Mouse (Mus musculus): ENCODE data around the gene Hip1r. TPM values are rescaled to one million over a fixed set of nuclear protein-coding genes. Genes with fewer than 3 reads are reported as not detected.

Gene Hip1r
- polyA plus RNA-seq, 1 experiment from 2014 or later, result 33.8 TPM

- no peak overlapping the region for H3K4me3 ChIP-seq (ENCODE audit: low read length)
- H3K36me3 ChIP-seq (ENCODE audit: control insufficient read depth, insufficient read depth, low read length), result no peaks in the 10 kb centered on the region
- H3K4me2 ChIP-seq (ENCODE audit: low read depth, low read length), result no peak overlapping the region
- no peaks in the 10 kb centered on the region for H3K9me3 ChIP-seq (ENCODE audit: control insufficient read depth, low read length)
- WGBS, result 80% methylated on average over 18 of the region's 18 CpGs
- no peak for ATAC-seq
- no peaks in the 10 kb centered on the region for H3K27me3 ChIP-seq (replicated peaks; ENCODE audit: control insufficient read depth, insufficient read depth, low read length)
- H3K9ac ChIP-seq (ENCODE audit: low read depth, low read length), result no peak overlapping the region
- no peak overlapping the region for H3K27ac ChIP-seq (ENCODE audit: low read length)
- H3K4me1 ChIP-seq (ENCODE audit: control insufficient read depth, insufficient read depth, low read length), result peaks cover 23% of the 10 kb centered on the region
Measured at GRCm38 (mm10) chr5:123979221-123979979, 6.0 kb downstream of the Hip1r start.

GRCm38 (mm10) chr5:123979980-123980369 is 6.5 kb downstream of the Hip1r start:
- H3K9me3 ChIP-seq (ENCODE audit: control insufficient read depth, low read length), result no peaks in the 10 kb centered on the region
- WGBS, result 62% methylated on average over 4 of the region's 4 CpGs
- H3K4me2 ChIP-seq (ENCODE audit: low read depth, low read length), result no peak overlapping the region
- H3K9ac ChIP-seq (ENCODE audit: low read depth, low read length), result no peak overlapping the region
- H3K27ac ChIP-seq (ENCODE audit: low read length), result no peak overlapping the region
- peaks cover 23% of the 10 kb centered on the region for H3K4me1 ChIP-seq (ENCODE audit: control insufficient read depth, insufficient read depth, low read length)
- no peak overlapping the region for H3K4me3 ChIP-seq (ENCODE audit: low read length)
- H3K36me3 ChIP-seq (ENCODE audit: control insufficient read depth, insufficient read depth, low read length), result no peaks in the 10 kb centered on the region
- ATAC-seq, result no peak
- no peaks in the 10 kb centered on the region for H3K27me3 ChIP-seq (replicated peaks; ENCODE audit: control insufficient read depth, insufficient read depth, low read length)

GRCm38 (mm10) chr5:123980521-123981249 is 7.3 kb downstream of the Hip1r start:
- ATAC-seq, result no peak
- no peak overlapping the region for H3K4me3 ChIP-seq (ENCODE audit: low read length)
- H3K36me3 ChIP-seq (ENCODE audit: control insufficient read depth, insufficient read depth, low read length), result no peaks in the 10 kb centered on the region
- WGBS, result 70% methylated on average over 9 of the region's 9 CpGs
- H3K9me3 ChIP-seq (ENCODE audit: control insufficient read depth, low read length), result no peaks in the 10 kb centered on the region
- H3K9ac ChIP-seq (ENCODE audit: low read depth, low read length), result no peak overlapping the region
- peaks cover 28% of the 10 kb centered on the region for H3K4me1 ChIP-seq (ENCODE audit: control insufficient read depth, insufficient read depth, low read length)
- no peak overlapping the region for H3K4me2 ChIP-seq (ENCODE audit: low read depth, low read length)
- H3K27ac ChIP-seq (ENCODE audit: low read length), result no peak overlapping the region
- no peaks in the 10 kb centered on the region for H3K27me3 ChIP-seq (replicated peaks; ENCODE audit: control insufficient read depth, insufficient read depth, low read length)

- Histone ChIP-seq H3K4me3 (ENCODE audit: low read length) (no peak overlapping the region), H3K4me2 (ENCODE audit: low read depth, low read length) (no peak overlapping the region), H3K36me3 (ENCODE audit: control insufficient read depth, insufficient read depth, low read length) (no peaks in the 10 kb centered on the region), H3K4me1 (ENCODE audit: control insufficient read depth, insufficient read depth, low read length) (peaks cover 32% of the 10 kb centered on the region), H3K27ac (ENCODE audit: low read length) (no peak overlapping the region), H3K9ac (ENCODE audit: low read depth, low read length) (no peak overlapping the region), H3K9me3 (ENCODE audit: control insufficient read depth, low read length) (no peaks in the 10 kb centered on the region), H3K27me3 (replicated peaks; ENCODE audit: control insufficient read depth, insufficient read depth, low read length) (no peaks in the 10 kb centered on the region)
- 75% methylated on average over 6 of the region's 6 CpGs for WGBS
- no peak for ATAC-seq
Measured at GRCm38 (mm10) chr5:123981250-123981554, 7.8 kb downstream of the Hip1r start.

DNA sequence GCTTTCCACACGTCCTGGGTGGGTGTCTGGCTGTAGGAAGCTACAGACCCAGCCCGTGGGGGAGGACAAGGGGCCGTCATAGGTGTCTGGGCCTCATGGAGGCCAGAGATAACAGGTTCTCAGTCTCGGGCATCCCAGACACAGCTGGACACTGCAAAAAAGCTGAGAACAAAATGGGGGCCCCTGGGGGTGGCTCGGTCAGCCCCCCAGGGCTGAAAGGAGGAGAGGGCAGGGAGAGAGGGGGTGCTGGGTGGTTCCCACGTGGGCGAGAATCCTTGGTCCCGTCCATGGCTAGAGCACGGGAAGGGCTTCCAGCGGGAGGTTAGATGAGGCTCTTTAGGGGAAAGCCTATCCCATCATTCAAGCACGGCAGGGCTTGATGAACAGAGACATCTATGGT is 9.4 kb downstream of the Hip1r start:
- WGBS, result 68% methylated on average over 11 of the region's 11 CpGs
- H3K9ac ChIP-seq (ENCODE audit: low read depth, low read length), result no peak overlapping the region
- H3K4me3 ChIP-seq (ENCODE audit: low read length), result no peak overlapping the region
- H3K9me3 ChIP-seq (ENCODE audit: control insufficient read depth, low read length), result no peaks in the 10 kb centered on the region
- H3K4me1 ChIP-seq (ENCODE audit: control insufficient read depth, insufficient read depth, low read length), result peaks cover 35% of the 10 kb centered on the region
- no peaks in the 10 kb centered on the region for H3K27me3 ChIP-seq (replicated peaks; ENCODE audit: control insufficient read depth, insufficient read depth, low read length)
- H3K27ac ChIP-seq (ENCODE audit: low read length), result no peak overlapping the region
- no peak for ATAC-seq
- no peak overlapping the region for H3K4me2 ChIP-seq (ENCODE audit: low read depth, low read length)
- H3K36me3 ChIP-seq (ENCODE audit: control insufficient read depth, insufficient read depth, low read length), result no peaks in the 10 kb centered on the region

- no peaks in the 10 kb centered on the region for H3K27me3 ChIP-seq (replicated peaks; ENCODE audit: control insufficient read depth, insufficient read depth, low read length)
- peak overlapping the region; percentile 31; the same call in 1 of the 2 replicates for H3K27ac ChIP-seq (ENCODE audit: low read length)
- H3K36me3 ChIP-seq (ENCODE audit: control insufficient read depth, insufficient read depth, low read length), result no peaks in the 10 kb centered on the region
- H3K9me3 ChIP-seq (ENCODE audit: control insufficient read depth, low read length), result no peaks in the 10 kb centered on the region
- ATAC-seq, result no peak
- peaks cover 36% of the 10 kb centered on the region for H3K4me1 ChIP-seq (ENCODE audit: control insufficient read depth, insufficient read depth, low read length)
- H3K4me3 ChIP-seq (ENCODE audit: low read length), result no peak overlapping the region
- peak overlapping the region; percentile 35; the same call in 1 of the 2 replicates for H3K9ac ChIP-seq (ENCODE audit: low read depth, low read length)
- WGBS, result 71% methylated on average over 9 of the region's 9 CpGs
- H3K4me2 ChIP-seq (ENCODE audit: low read depth, low read length), result no peak overlapping the region
Measured at GRCm38 (mm10) chr5:123985434-123985833, 12.0 kb downstream of the Hip1r start.

DNA sequence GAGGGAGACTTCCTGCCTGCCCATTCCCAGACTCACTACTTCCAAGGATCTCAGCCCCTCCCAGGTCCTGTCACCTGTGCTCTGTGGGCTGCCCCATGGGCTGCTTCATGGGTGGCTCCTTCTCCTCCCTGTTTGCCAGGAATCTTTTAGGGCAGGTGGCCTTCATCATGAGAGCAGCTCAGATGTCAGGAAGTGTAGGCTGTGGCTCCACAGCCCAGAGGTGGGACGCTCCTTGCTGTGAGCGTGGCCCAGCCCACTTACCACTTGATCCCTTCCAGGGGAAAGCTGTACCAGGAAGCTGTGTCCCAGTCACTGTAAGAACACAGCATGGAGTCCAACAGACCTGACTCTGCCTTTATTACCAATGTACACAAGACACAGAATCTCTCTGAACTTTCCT is 13.5 kb downstream of the Hip1r start:
- ATAC-seq, result peak; percentile 90
- H3K4me2 ChIP-seq (ENCODE audit: low read depth, low read length), result no peak overlapping the region

DNA sequence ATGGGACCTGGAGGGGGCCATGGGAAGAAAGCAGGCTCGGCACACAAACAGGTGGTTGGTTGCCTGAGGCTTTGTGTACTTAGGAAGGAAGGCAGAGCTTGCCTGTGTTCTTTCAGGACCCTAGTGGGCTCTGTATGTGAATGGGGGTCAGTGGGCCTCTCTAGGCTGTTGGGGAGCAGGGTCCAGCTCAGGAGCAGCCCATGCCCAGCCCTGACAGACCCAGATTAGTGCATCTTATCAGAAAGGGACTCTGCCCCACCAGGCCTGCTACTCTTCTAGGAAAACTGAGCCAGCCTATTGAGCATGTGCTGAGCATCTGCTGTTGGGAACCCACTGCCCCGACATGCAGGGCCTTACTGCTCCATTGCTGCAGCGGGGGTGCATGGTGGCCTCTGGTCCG is 14.1 kb downstream of the Hip1r start:
- Histone ChIP-seq H3K27ac (ENCODE audit: low read length) (peak overlapping the region; percentile 91), H3K4me3 (ENCODE audit: low read length) (no peak overlapping the region), H3K9me3 (ENCODE audit: control insufficient read depth, low read length) (no peaks in the 10 kb centered on the region), H3K4me2 (ENCODE audit: low read depth, low read length) (0 out of 2 replicates have a peak overlapping the region, but pooled peaks have one; percentile 20), H3K27me3 (replicated peaks; ENCODE audit: control insufficient read depth, insufficient read depth, low read length) (no peaks in the 10 kb centered on the region), H3K4me1 (ENCODE audit: control insufficient read depth, insufficient read depth, low read length) (peaks cover 46% of the 10 kb centered on the region), H3K36me3 (ENCODE audit: control insufficient read depth, insufficient read depth, low read length) (no peaks in the 10 kb centered on the region), H3K9ac (ENCODE audit: low read depth, low read length) (peak overlapping the region; percentile 50)
- peak; percentile 77 for ATAC-seq
- 66% methylated on average over 4 of the region's 4 CpGs for WGBS

More for the DNA sequence above, 13.5 kb downstream of the Hip1r start:
- H3K9ac ChIP-seq (ENCODE audit: low read depth, low read length), result peak overlapping the region; percentile 50
- H3K27ac ChIP-seq (ENCODE audit: low read length), result peak overlapping the region; percentile 91
- 37% methylated on average over 2 of the region's 2 CpGs for WGBS
- peaks cover 42% of the 10 kb centered on the region for H3K4me1 ChIP-seq (ENCODE audit: control insufficient read depth, insufficient read depth, low read length)
- no peak overlapping the region for H3K4me3 ChIP-seq (ENCODE audit: low read length)
- no peaks in the 10 kb centered on the region for H3K36me3 ChIP-seq (ENCODE audit: control insufficient read depth, insufficient read depth, low read length)
- no peaks in the 10 kb centered on the region for H3K27me3 ChIP-seq (replicated peaks; ENCODE audit: control insufficient read depth, insufficient read depth, low read length)
- no peaks in the 10 kb centered on the region for H3K9me3 ChIP-seq (ENCODE audit: control insufficient read depth, low read length)

DNA sequence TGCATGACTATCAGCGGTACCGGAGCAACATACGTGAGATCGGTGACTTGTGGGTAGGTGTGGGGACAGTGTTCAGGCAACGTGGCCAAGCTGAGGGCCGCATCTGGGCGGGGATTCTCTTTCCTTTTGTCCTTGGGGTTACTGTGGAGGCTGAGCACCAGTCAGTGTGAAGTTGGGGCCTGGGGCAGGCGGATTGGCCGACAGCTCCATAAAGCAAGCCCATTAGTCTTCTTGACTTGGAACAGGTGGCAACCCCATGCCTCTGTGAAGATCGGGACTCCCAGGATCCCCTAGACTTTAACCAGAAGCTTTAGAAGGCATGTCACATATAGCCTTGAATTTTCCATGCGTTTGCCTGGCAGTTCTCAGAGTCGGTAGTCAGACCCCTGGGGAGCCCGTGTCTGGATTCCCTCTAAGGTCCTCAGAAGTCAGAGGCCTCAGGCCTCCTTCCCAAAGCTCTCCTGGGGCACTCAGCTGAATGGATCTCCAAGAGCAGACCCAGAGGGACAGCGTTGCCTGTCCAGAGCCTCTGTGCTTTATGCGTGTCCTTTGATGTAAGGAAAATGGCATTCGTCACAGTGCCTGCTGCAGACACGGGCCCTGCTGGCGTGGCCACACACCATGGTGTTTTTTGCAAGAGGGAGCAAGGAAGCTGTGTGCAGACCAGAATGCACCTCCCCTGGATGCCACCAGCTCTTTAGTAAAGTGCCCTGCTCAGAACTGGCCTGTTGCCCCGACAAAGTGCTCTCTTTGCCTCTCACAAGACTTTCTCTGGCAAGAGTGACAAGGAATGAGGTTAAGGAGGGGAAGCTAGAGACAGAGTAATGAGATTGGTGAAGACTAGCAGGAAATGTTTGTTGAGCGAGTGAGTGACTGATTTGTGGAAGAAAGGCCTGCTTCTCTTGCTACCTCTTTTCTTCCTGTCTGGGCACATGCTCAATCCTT is 16.8 kb downstream of the Hip1r start:
- WGBS, result 63% methylated on average over 20 of the region's 20 CpGs
- no peak overlapping the region for H3K27ac ChIP-seq (ENCODE audit: low read length)
- ATAC-seq, result no peak

More for the DNA sequence above, 16.8 kb downstream of the Hip1r start:
- no peaks in the 10 kb centered on the region for H3K9me3 ChIP-seq (ENCODE audit: control insufficient read depth, low read length)
- H3K4me1 ChIP-seq (ENCODE audit: control insufficient read depth, insufficient read depth, low read length), result peaks cover 43% of the 10 kb centered on the region
- H3K36me3 ChIP-seq (ENCODE audit: control insufficient read depth, insufficient read depth, low read length), result no peaks in the 10 kb centered on the region
- no peak overlapping the region for H3K4me2 ChIP-seq (ENCODE audit: low read depth, low read length)
- H3K9ac ChIP-seq (ENCODE audit: low read depth, low read length), result no peak overlapping the region
- H3K27me3 ChIP-seq (replicated peaks; ENCODE audit: control insufficient read depth, insufficient read depth, low read length), result no peaks in the 10 kb centered on the region
- H3K4me3 ChIP-seq (ENCODE audit: low read length), result no peak overlapping the region

Measured in intestine, embryonic 16.5 days (tissue).